Mouse (Mus musculus): ENCODE results near the gene Pimreg. TPM values are rescaled to one million over a fixed set of nuclear protein-coding genes. Genes with fewer than 3 reads are reported as not detected.

Pimreg gene
- polyA plus RNA-seq, 1 experiment from 2014 or later = 219 TPM

DNA sequence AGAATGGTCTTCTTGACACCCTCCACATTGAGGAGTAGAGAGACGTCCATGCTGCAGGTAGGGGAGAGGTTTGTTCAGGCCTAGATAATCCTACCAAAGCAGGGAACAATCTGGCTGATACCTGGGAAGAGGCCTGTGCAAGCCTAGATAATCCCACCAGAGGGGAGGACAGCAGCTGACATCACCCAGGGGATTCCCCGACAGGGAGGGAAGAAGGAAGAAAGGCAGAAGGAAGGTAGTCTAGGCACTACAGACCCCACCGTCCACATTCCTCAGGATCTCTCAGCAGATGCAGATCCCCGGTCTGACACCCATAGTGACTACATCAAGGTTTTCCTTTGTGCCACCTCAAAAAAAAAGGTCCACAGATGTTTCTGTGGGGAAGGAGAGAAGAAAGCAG lies 4.4 kb upstream of the Pimreg start, which contains the start of gene Aipl1:
Gene Aipl1, minus strand, starts transcription at position 101 of the 400 bp plus-strand sequence.
- DNase-seq (ENCODE audit: low spot score) = no peak
- Histone ChIP-seq H3K4me1 (peaks cover 30% of the 10 kb centered on the region), H3K9me3 (no peaks in the 10 kb centered on the region), H3K27me3 (replicated peaks; ENCODE audit: low read depth, poor library complexity, severe bottlenecking) (peaks cover 30% of the 10 kb centered on the region), H3K36me3 (replicated peaks) (no peaks in the 10 kb centered on the region), H3K4me3 (no peak within 1 kb of the TSS), H3K27ac (replicated peaks) (no peak within 1 kb of the TSS; the same call in 1 of the 2 replicates)
- 67% methylated on average over 4 of the region's 4 CpGs for WGBS

DNA sequence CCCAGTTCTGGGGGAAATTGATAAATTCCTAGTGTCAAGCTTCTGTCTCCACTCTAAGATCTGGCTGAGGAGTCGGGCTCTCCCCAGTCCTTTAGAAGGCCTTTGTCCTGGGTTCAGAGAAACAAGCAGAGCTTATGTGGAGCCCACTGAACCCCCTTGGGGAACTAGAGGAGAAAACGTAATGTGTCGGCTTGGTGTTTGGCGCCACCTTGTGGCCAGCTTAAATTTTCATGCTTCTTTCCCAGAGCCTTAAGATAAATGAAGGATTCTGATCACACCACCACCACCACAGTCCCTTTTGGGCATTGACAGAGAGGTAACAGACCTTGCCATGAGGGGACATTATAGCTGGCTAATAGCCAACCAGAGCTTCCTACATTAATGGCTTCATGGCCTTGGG lies 3.8 kb upstream of the Pimreg start:
- Histone ChIP-seq H3K27ac (replicated peaks) (no peak overlapping the region; the same call in 1 of the 2 replicates), H3K4me1 (peaks cover 35% of the 10 kb centered on the region), H3K9me3 (no peaks in the 10 kb centered on the region), H3K4me3 (no peak overlapping the region), H3K27me3 (replicated peaks; ENCODE audit: low read depth, poor library complexity, severe bottlenecking) (peaks cover 30% of the 10 kb centered on the region), H3K36me3 (replicated peaks) (no peaks in the 10 kb centered on the region)
- peak; percentile 81 for DNase-seq (ENCODE audit: low spot score)
- 1% methylated on average over 4 of the region's 4 CpGs for WGBS

DNA sequence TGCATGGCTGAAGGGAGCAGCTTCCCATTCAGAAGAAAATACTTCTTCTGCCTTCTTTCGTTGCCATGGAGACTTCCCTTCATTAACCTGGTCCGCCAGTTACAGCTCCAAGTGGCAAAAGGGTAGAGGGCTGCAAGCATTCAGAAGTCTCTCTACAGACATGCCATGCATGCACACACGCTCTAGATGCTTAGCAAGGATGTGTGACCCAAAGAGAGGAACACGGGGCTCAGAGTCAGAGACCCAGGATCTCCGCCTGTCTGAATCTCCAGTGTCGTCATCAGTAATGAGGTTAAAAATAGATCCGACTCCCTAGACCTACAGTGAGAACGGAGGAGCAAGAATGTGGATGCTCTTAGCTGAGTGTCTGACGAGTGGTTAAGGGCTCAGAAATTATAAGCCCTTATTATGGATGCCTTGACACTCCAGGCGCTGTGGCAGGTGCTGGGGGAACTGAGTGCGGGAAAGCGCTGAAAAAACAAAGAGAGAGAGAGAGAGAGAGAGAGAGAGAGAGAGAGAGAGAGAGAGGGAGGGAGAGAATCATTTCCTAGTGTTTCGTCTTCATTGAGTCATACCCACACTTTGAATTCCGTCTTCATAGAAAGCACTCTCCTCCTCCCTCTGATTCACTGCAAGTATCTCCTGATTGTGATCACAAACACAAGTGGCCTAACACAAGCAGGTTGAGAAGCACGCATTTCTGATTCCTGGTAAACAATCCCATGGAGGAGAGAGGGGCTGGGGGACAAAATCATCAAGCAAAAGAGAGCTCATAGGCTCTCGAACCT lies 2.0 kb upstream of the Pimreg start:
- H3K4me3 ChIP-seq = no peak overlapping the region
- 0 out of 2 replicates have a peak overlapping the region, but pooled peaks have one; percentile 6 for H3K27ac ChIP-seq (replicated peaks)
- WGBS = 43% methylated on average over 16 of the region's 16 CpGs
- H3K9me3 ChIP-seq = no peaks in the 10 kb centered on the region
- no peak for DNase-seq (ENCODE audit: low spot score)
- H3K27me3 ChIP-seq (replicated peaks; ENCODE audit: low read depth, poor library complexity, severe bottlenecking) = peaks cover 30% of the 10 kb centered on the region
- peaks cover 52% of the 10 kb centered on the region for H3K4me1 ChIP-seq
- peaks cover 14% of the 10 kb centered on the region for H3K36me3 ChIP-seq (replicated peaks)

DNA sequence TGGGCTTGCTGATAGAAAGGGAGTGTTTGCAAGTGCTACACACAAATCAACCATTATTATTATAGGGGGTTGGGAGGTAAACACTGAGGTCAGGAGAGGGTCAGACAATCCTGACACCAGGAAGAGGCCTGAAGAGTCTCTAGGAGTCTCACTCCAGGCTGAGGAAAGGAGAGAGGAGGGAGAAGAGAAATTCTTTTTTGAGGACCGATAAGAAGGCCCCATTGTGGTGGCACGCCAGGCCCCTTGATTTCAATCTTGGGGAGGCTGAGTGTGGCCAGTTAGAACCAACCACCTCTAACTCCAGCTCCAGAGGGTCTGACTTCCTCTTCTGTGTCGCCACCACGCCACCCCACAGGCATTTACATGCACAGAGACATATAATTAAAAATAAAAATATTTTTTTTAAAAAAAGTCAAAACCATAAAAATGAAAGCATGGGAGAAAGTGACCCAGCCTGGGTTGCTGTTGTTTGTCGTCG lies 503 bp upstream of the Pimreg start:
- H3K27ac ChIP-seq (replicated peaks) = peak overlapping the region; percentile 96
- H3K4me1 ChIP-seq = peaks cover 57% of the 10 kb centered on the region
- WGBS = 10% methylated on average over 6 of the region's 6 CpGs
- peaks cover 30% of the 10 kb centered on the region for H3K36me3 ChIP-seq (replicated peaks)
- no peaks in the 10 kb centered on the region for H3K9me3 ChIP-seq
- no peak for DNase-seq (ENCODE audit: low spot score)
- peaks cover 30% of the 10 kb centered on the region for H3K27me3 ChIP-seq (replicated peaks; ENCODE audit: low read depth, poor library complexity, severe bottlenecking)
- H3K4me3 ChIP-seq = peak overlapping the region; percentile 81

DNA sequence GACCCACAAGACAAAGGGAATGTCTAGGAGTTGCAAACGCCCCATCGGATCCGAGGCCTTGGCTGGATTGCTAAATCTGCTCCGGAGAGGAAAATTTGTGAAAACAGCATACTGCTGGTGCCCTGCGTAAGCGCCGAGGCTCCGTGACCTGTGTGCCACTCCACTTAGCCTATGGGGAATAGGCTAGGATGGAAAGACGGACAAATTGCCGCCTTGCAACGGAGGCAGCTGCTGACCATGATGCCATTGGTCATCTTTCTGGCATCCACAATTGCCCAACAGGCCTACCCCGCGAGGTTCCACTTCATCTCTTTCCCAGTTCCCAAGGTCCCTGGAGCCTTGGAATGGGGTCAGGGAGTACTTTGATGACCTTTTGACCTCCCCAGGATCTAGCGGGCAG lies 799 bp downstream of the Pimreg start:
- H3K4me3 ChIP-seq = peak overlapping the region; percentile 81
- H3K4me1 ChIP-seq = peaks cover 57% of the 10 kb centered on the region
- H3K9me3 ChIP-seq = no peaks in the 10 kb centered on the region
- peak overlapping the region; percentile 96 for H3K27ac ChIP-seq (replicated peaks)
- WGBS = under 1% methylated on average over 14 of the region's 14 CpGs
- H3K36me3 ChIP-seq (replicated peaks) = peaks cover 43% of the 10 kb centered on the region
- DNase-seq (ENCODE audit: low spot score) = no peak
- H3K27me3 ChIP-seq (replicated peaks; ENCODE audit: low read depth, poor library complexity, severe bottlenecking) = peaks cover 24% of the 10 kb centered on the region

DNA sequence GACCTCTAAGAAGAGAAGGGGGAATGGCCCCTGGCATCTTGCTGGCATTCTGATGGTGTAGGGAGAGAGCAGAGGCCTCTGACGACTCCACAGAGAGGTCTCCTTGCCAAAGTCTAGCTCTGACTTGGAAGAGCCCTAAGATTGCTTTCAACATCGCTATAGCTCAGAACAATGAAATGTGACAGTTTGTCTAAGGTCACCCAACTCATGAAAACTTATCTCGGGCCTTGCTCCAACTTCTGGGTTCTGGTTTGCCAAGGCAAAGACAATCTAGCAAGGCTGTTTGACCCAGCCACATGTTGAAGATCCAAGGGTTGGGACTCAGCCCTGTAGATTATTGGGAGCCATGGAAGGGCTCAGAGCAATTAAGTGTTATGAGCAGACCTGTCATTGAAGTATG lies 2.4 kb downstream of the Pimreg start:
- no peaks in the 10 kb centered on the region for H3K9me3 ChIP-seq
- H3K27ac ChIP-seq (replicated peaks) = no peak overlapping the region
- 93% methylated on average over 3 of the region's 3 CpGs for WGBS
- peak overlapping the region; percentile 81 for H3K4me3 ChIP-seq
- DNase-seq (ENCODE audit: low spot score) = no peak
- peaks cover 53% of the 10 kb centered on the region for H3K4me1 ChIP-seq
- H3K27me3 ChIP-seq (replicated peaks; ENCODE audit: low read depth, poor library complexity, severe bottlenecking) = peaks cover 17% of the 10 kb centered on the region
- H3K36me3 ChIP-seq (replicated peaks) = peaks cover 52% of the 10 kb centered on the region

DNA sequence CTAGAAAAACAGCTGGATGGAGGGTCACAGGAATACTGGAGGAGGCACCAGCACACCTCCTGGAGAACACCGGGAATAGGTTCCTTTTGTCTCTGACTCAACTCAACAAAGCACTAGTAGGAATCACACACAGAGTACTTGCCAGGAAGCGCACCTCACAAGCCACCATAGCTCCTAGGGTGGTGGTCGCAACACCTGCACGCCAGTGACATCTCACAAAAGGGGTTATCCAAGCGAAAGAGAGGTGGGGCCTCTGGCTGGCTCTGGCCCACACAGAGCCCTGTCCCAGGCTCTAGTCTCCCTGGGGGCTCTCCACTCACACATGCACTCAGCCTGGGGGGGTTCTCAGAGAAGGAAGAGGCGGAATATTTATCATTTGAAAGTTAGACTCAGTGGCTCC lies 6.9 kb downstream of the Pimreg start:
- DNase-seq (ENCODE audit: low spot score) = no peak
- Histone ChIP-seq H3K27ac (replicated peaks) (no peak overlapping the region), H3K27me3 (replicated peaks; ENCODE audit: low read depth, poor library complexity, severe bottlenecking) (peaks cover 42% of the 10 kb centered on the region), H3K4me1 (peaks cover 49% of the 10 kb centered on the region), H3K4me3 (no peak overlapping the region), H3K9me3 (no peaks in the 10 kb centered on the region), H3K36me3 (replicated peaks) (peaks cover 49% of the 10 kb centered on the region)
- 60% methylated on average over 6 of the region's 6 CpGs for WGBS

DNA sequence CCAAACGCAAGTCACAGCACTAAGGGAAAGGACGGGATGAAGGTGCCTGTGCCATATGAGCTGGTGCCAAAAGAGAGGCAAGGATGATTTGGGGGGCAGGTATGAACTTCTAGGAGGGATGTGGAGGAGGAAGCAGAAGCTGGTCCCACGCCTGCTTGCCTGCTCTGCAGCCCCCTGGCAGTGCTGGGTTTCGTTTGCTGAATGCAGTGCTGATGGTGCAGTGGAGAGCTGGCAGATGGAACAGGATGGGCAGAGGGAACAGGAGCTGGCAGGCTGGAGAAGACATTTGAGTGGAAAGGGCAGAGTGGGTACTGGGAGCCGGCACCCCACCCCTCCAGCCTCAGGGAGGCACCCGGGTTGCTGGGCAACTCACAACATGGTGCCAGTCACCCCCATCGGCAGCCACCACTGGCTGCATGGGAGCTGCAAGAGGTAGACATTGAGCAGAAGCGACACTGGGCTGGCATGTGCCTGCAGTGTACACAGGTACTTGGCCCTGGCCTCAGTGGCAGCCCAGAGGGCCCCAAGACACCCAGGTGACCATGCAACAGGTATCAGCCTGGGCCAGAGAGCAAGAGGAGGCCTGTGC lies 7.4 kb downstream of the Pimreg start:
- Histone ChIP-seq H3K36me3 (replicated peaks) (peaks cover 43% of the 10 kb centered on the region), H3K4me1 (peaks cover 43% of the 10 kb centered on the region), H3K27me3 (replicated peaks; ENCODE audit: low read depth, poor library complexity, severe bottlenecking) (peaks cover 45% of the 10 kb centered on the region), H3K27ac (replicated peaks) (no peak overlapping the region), H3K4me3 (no peak overlapping the region), H3K9me3 (no peaks in the 10 kb centered on the region)
- WGBS = 74% methylated on average over 8 of the region's 8 CpGs
- DNase-seq (ENCODE audit: low spot score) = no peak

DNA sequence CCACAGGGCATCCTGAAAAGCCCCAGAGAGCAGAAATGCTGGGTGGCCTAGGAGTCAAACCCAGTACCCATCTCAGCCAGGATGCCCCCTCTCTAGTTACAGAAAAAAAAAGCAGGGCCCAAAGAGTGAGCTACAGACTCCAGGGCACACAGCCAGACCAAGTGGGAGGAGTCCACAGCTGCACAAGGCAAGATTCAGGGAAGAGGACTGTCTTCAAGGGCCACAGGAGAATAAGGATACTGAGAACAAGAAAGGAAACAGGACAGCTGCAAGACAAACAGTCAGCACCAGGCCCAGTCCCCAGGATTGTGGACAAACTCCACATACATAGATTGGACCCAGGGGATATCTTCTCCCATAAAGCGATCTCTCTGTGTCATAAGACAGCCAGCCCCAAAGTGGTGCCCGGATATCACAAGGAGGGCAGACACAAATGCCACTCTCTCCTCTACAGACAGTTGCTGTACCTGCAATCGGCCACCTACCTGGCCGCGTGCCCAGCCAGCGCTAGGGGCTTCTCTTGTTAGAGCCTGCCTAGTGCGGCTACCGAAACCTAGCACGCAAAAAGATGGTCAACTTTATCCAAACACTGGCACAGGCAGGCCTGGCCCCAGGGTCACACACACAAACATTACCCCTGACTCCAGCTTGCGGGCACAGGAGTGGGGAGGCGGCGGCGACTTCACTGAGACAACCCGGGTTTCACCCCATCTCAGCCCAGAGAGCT lies 8.5 kb downstream of the Pimreg start:
- Histone ChIP-seq H3K27ac (replicated peaks) (peak overlapping the region; percentile 74), H3K4me1 (peaks cover 38% of the 10 kb centered on the region), H3K27me3 (replicated peaks; ENCODE audit: low read depth, poor library complexity, severe bottlenecking) (peaks cover 45% of the 10 kb centered on the region), H3K9me3 (no peaks in the 10 kb centered on the region), H3K4me3 (peak overlapping the region; percentile 72), H3K36me3 (replicated peaks) (peaks cover 33% of the 10 kb centered on the region)
- 20% methylated on average over 14 of the region's 14 CpGs for WGBS
- DNase-seq (ENCODE audit: low spot score) = no peak

DNA sequence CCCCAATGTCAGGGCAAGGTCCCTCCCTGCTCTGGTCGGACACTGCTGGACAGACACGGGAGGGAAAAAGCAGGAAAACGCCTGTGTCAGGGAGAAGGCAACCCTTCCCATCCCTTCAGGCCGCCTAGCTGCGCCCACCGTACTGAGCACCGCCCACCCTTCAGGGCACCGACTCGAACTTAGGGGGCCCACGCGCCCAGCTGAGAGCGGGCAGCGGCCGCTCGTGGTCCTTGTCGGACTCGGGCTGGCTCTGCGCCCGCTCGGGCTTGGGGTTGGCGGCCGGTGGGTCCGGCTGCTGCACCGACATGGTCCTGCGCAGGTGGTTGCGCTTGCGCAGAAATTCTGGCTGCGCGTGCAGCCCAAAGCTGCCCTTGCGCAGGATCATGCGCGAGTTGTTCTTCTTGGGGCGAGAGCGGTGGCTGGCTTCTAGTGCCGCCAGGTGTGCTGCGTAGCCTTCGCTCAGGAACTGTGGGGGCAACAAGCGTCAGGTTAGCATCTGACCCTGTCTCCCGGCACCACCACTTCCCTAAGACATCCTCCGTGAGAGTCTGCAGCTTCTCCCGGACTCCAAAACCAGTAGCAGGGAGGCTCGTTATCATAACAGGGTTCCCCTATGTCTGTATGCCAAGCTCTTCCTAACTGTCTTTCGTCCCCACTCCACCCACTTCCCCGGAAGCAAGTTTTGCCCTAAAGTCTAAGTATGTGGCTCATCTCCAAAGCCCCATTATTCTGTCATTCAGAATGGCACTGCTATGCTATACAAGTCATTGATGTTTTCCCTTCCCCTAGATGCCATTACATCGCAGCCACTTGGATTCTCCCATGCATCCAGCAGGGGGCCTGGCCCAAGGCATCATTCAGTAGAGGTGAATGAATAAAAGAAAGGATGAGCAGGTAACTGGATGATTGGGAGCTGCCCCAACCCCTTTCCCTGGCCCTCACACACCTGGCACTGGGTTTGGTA lies 9.3 kb downstream of the Pimreg start:
- Histone ChIP-seq H3K27ac (replicated peaks) (peak overlapping the region; percentile 74), H3K4me3 (peak overlapping the region; percentile 72), H3K27me3 (replicated peaks; ENCODE audit: low read depth, poor library complexity, severe bottlenecking) (peaks cover 45% of the 10 kb centered on the region), H3K9me3 (no peaks in the 10 kb centered on the region), H3K36me3 (replicated peaks) (peaks cover 24% of the 10 kb centered on the region), H3K4me1 (peaks cover 44% of the 10 kb centered on the region)
- DNase-seq (ENCODE audit: low spot score) = peak; percentile 70
- 3% methylated on average over 45 of the region's 45 CpGs for WGBS

DNA sequence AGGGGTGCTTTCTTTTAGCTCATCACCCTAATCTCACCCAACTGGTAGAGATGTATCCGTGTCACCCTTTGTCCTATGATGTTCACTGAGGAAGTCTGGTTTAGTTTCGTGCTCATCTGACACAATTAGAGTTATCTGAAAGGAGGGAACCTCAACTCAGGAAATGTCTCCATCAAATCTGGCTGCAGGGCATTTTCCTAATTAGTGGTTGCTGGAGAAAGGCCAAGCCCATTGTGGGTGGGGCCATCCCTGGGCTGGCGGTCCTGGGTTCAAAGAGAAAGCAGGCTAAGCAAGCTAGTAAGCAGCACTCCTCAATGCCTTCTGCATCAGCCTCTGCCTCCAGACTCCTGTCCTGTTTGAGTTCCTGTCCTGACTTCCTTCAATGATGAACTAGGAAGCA lies 10.4 kb downstream of the Pimreg start:
- Histone ChIP-seq H3K27ac (replicated peaks) (no peak overlapping the region), H3K27me3 (replicated peaks; ENCODE audit: low read depth, poor library complexity, severe bottlenecking) (peaks cover 45% of the 10 kb centered on the region), H3K9me3 (no peaks in the 10 kb centered on the region), H3K36me3 (replicated peaks) (peaks cover 14% of the 10 kb centered on the region), H3K4me1 (peaks cover 44% of the 10 kb centered on the region), H3K4me3 (no peak overlapping the region)
- WGBS = 42% methylated on average over 3 of the region's 3 CpGs
- DNase-seq (ENCODE audit: low spot score) = no peak
